Mouse (Mus musculus) spleen, adult 2 months (tissue): ENCODE results near the gene Bcar3.

Experiments used
- CTCF ChIP-seq: fragments of 200-500 bp; IDR thresholded peaks from 2 replicates; pipeline ENCODE4 v1.5.1; 2011; ENCODE audit warnings: mild to moderate bottlenecking, inconsistent platforms; ENCODE audit not compliant: insufficient read depth, insufficient read length, insufficient replicate concordance; ENCODE audit errors: extremely low read depth
- POLR2A ChIP-seq: fragments of 200-500 bp; IDR thresholded peaks from 2 replicates; pipeline ENCODE4 v1.6.1; 2011; ENCODE audit warnings: low read depth, low read length, inconsistent platforms

DNA sequence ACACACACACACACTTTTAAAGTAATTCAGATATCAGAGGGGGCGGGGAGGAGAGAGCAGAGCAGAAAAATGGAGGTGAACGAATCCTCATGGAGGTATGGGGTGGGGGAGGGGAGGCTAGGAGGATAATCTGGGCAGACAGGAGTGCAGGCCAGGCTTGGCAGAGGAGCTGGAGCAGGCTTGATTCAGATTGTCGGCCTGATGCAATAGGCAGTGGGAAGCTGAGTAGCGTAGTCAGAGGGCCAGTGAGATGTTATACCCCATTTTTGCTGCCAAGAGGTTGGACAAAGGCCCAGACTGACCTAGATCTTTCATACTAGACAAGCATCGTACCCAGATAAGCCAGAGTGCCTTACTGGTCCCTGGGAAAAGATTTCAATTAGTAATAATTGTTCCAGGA lies 3.0 kb downstream of the Bcar3 start:
- TF ChIP-seq POLR2A (no peak), CTCF (no peak)
